Mouse (Mus musculus) liver, adult 2 months (tissue): ENCODE data around the gene Camkmt. TPM values are rescaled to one million over a fixed set of nuclear protein-coding genes. Genes with fewer than 3 reads are reported as not detected.

ENCODE experiments used
- DNase-seq: peaks from one replicate; pipeline ENCODE4 v3.0.0-alpha.2; 2011; ENCODE audit warnings: low read depth, low spot score; ENCODE audit errors: extremely low read depth
- H3K27ac ChIP-seq: fragments of 200-500 bp; replicated peaks from 2 replicates; pipeline ENCODE4 v1.5.1; 2012; ENCODE audit warnings: low read depth, mild to moderate bottlenecking, control low read depth, inconsistent platforms, low read length; ENCODE audit not compliant: insufficient read depth
- H3K27me3 ChIP-seq: fragments of 200-500 bp; 2 replicates; pipeline ENCODE4 v1.6.1; 2012; ENCODE audit warnings: mild to moderate bottlenecking, moderate library complexity, low read length, inconsistent platforms; ENCODE audit not compliant: control insufficient read depth, insufficient read depth
- H3K36me3 ChIP-seq: fragments of 200-500 bp; 2 replicates; pipeline ENCODE4 v1.6.1; 2012; ENCODE audit warnings: low read length, inconsistent platforms; ENCODE audit not compliant: control insufficient read depth, insufficient read depth
- H3K4me1 ChIP-seq: fragments of 200-500 bp; 2 replicates; pipeline ENCODE4 v1.6.1; 2011; ENCODE audit warnings: low read length; ENCODE audit not compliant: control insufficient read depth, insufficient read depth
- H3K4me3 ChIP-seq: fragments of 200-500 bp; 2 replicates; pipeline ENCODE4 v1.5.1; 2011; ENCODE audit warnings: low read depth, mild to moderate bottlenecking, control low read depth, low read length, moderate library complexity; ENCODE audit not compliant: insufficient read depth
- H3K79me2 ChIP-seq: fragments of 200-500 bp; 2 replicates; pipeline ENCODE4 v1.6.1; 2012; ENCODE audit warnings: inconsistent platforms, mild to moderate bottlenecking, low read length, moderate library complexity; ENCODE audit not compliant: control insufficient read depth, insufficient read depth
- H3K9ac ChIP-seq: fragments of 200-500 bp; 2 replicates; pipeline ENCODE4 v1.6.1; 2012; ENCODE audit warnings: low read depth, mild to moderate bottlenecking, control low read depth, inconsistent platforms, low read length
- CTCF ChIP-seq: fragments of 200-500 bp; IDR thresholded peaks from 2 replicates; pipeline ENCODE4 v1.5.1; 2011; ENCODE audit warnings: low read depth, low read length, control low read depth
- POLR2A ChIP-seq: fragments of 200-500 bp; IDR thresholded peaks from 2 replicates; pipeline ENCODE4 v1.6.1; 2011; ENCODE audit warnings: low read length, control low read depth; ENCODE audit not compliant: insufficient read depth; ENCODE audit errors: extremely low read depth
- WGBS: fragments of 180-500 bp; shearing (Covaris S2); methylation state at CpG from one replicate; pipeline ENCODE4 v1.1.7; 2018; 5-methylcytosine and 5-hydroxymethylcytosine counted together
- polyA plus RNA-seq: library from polyadenylated mRNA; depleted of rRNA; stranded (reverse); fragments of >200 nt; gene quantifications from 2 replicates; pipeline ENCODE4 v1.2.3, GENCODE M21; 2012
- total RNA-seq: library from RNA; depleted of rRNA; stranded (reverse); fragments of >200 nt; gene quantifications from 2 replicates; pipeline ENCODE4 v1.2.3, GENCODE M21; 2014

The Camkmt gene
- total and polyA plus RNA-seq, 2 experiments, result 1.7 to 2.0 TPM

DNA sequence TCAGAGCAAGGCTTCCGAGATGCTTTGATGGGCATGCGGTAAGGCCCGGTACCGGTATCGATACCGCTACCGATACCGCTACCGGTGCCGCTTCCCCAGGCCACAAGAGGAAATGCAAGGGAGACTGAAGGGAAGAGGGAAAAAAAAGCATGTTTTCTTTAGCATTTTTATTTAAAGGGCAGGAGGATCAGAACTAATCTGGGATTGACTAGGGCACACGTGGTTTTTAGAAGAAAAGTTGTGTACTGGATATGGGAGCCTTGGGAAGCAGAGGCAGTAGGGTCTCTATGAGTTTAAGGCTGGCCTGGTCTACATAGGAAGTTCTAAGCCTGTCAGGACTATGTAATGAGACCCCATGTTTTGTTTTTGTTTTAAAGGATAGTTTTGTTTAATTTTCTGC lies 167.0 kb downstream of the Camkmt start:
- 0 out of 2 replicates have a peak, but pooled peaks cover 2% of the 10 kb centered on the region for H3K27me3 ChIP-seq
- no peak overlapping the region for H3K9ac ChIP-seq
- DNase-seq, result no peak
- H3K79me2 ChIP-seq, result no peaks in the 10 kb centered on the region
- H3K4me1 ChIP-seq, result no peaks in the 10 kb centered on the region
- no peak for TF ChIP-seq CTCF
- 58% methylated on average over 11 of the region's 11 CpGs for WGBS
- H3K36me3 ChIP-seq, result no peaks in the 10 kb centered on the region
- no peak overlapping the region for H3K27ac ChIP-seq
- no peak overlapping the region for H3K4me3 ChIP-seq

DNA sequence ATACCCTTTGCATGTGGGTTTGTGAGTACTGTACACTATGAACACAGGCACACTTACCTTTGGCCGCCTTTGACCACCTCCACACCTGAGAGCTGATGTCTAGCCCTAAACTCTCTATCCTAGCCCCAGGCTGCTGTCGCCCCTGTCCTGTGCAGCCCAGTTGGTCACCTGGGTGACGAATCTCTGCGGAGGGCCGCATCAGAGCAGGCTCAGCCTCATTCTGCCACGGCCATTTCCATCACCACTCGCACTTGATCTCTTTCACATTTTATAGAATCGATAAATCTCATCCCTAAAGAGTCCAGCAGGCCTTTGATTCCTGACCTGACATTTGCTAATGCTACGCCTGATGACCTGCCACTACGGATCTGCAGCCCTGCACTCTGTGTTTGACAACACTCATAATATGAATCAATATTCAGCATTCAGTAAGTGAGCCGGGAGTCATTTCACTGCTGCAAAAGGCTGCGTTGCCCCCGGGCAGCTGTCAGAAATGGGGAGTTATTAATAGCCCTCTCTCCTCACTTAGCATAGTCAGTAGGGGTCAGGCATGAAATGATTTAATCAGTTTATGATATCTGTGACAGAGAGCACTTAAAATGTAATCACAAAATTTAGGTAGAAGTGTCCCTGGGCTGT lies 168.5 kb downstream of the Camkmt start:
- no peak overlapping the region for H3K9ac ChIP-seq
- H3K4me3 ChIP-seq, result no peak overlapping the region
- no peak for TF ChIP-seq POLR2A
- TF ChIP-seq CTCF, result no peak
- H3K36me3 ChIP-seq, result no peaks in the 10 kb centered on the region
- H3K27me3 ChIP-seq, result 0 out of 2 replicates have a peak, but pooled peaks cover 2% of the 10 kb centered on the region
- no peaks in the 10 kb centered on the region for H3K4me1 ChIP-seq
- H3K27ac ChIP-seq, result no peak overlapping the region
- WGBS, result 90% methylated on average over 13 of the region's 13 CpGs
- H3K79me2 ChIP-seq, result no peaks in the 10 kb centered on the region
- DNase-seq, result no peak

DNA sequence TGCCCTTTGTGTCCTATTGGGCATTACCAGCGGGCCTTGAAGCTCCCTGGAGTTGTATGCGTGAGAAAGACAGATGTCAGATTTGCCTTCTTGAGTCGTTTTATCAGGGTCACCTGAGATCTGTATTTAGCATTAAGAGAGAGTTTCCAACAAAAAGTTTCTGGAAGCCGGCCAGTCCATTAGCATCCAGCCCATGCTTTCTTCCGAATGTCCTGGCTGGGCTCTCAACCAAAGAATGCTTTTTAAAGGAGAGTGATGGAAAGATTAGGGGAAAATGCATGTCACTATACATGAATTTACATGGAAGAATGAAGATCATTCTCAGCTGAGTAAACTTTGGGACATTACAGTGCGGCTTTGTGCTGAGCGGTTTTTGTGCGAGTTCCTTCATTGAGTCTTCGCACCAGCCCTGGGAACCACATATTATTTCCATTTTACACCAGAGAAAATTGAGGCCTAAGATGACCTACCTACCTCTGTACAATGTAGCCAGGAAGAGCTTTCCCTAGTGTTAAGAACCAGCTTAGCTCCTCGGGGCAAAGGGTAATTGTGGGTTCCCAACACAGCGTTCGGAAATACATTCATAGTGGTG lies 176.6 kb downstream of the Camkmt start:
- Histone ChIP-seq H3K27ac (no peak overlapping the region), H3K4me1 (no peaks in the 10 kb centered on the region), H3K4me3 (no peak overlapping the region), H3K36me3 (no peaks in the 10 kb centered on the region), H3K9ac (no peak overlapping the region), H3K27me3 (no peaks in the 10 kb centered on the region), H3K79me2 (no peaks in the 10 kb centered on the region)
- no peak for DNase-seq
- 91% methylated on average over 12 of the region's 12 CpGs for WGBS
- TF ChIP-seq CTCF, result no peak
- no peak for TF ChIP-seq POLR2A

DNA sequence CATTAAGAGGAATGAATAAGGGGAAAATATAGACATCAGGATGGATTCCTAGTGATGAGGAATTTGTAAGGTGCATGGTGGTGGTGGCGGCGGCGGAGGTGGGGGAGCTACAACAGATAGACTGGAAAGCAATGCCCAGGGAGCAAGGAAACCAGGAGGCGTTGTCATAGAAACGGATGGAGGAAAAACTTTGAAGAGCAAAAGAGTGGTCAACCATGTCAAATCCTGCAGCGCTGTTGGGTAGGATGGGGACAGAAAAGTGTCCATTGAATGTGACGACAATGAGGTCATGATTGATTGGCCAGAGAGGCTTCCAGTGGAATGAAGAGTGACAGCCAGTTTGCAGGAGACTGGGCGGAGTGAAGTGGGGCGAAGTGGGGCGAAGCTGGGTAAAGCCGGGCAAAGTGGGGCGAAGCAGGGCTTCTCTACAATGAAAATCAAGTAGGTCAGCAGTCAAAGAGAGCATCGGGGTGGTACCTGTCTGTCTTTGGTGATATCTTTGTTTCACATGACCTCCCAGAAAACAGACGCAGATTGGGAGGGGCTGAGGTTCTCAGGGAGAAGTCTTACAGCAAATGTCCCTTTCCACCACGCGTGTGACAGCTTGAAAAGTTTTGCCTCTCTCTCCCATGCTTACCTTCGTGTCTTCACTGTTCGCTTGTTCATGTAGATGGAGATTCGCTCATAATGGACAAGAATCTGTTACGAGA lies 181.3 kb downstream of the Camkmt start:
- WGBS, result 95% methylated on average over 20 of the region's 20 CpGs
- Histone ChIP-seq H3K27me3 (no peaks in the 10 kb centered on the region), H3K27ac (no peak overlapping the region), H3K4me1 (no peaks in the 10 kb centered on the region), H3K36me3 (no peaks in the 10 kb centered on the region), H3K9ac (no peak overlapping the region), H3K4me3 (no peak overlapping the region), H3K79me2 (no peaks in the 10 kb centered on the region)
- no peak for TF ChIP-seq POLR2A
- no peak for TF ChIP-seq CTCF
- DNase-seq, result no peak

DNA sequence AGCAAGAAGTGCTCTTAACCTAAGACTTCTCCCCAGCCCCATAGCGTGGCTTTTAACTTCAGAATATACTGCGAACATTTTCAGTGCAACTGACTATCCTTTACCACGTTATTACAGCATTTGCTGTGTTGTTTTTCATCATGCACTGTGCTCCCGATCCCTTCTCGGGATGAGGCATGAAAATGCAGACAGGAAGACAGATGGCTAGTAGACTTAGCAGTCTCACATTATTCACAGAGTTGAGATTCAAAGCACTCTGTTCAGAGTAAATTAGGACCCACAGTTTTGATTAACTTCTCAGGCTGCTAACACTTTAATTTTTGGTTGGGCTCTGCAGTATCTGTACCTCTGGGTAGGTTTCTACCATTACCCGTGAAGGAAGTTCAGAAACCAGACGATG lies 189.4 kb downstream of the Camkmt start:
- DNase-seq, result no peak
- Histone ChIP-seq H3K27ac (no peak overlapping the region), H3K4me1 (no peaks in the 10 kb centered on the region), H3K36me3 (no peaks in the 10 kb centered on the region), H3K79me2 (no peaks in the 10 kb centered on the region), H3K4me3 (no peak overlapping the region), H3K27me3 (no peaks in the 10 kb centered on the region), H3K9ac (no peak overlapping the region)
- 88% methylated on average over 7 of the region's 7 CpGs for WGBS
- TF ChIP-seq CTCF (no peak), POLR2A (no peak)

DNA sequence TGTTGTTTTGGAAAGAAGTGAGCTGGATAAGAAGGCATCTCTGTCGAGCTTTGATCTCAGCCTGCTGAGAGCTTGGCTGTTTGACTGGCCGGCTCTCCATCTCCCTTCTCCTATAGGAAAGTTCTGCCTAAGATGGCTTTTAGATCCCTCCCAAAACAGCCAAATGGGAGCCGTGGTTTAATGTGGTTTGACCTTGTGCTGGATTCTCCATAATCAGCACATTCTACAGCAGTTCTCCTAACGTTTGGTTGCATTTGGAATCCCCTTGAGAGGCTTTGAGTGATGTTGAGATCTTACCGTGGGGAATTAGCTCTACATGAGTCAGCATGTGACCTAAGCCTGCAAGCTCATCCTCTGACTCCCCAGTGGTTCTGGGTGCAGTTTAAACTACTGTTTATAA lies 192.1 kb downstream of the Camkmt start:
- Histone ChIP-seq H3K4me1 (no peaks in the 10 kb centered on the region), H3K27me3 (no peaks in the 10 kb centered on the region), H3K79me2 (no peaks in the 10 kb centered on the region), H3K36me3 (no peaks in the 10 kb centered on the region), H3K27ac (no peak overlapping the region), H3K4me3 (no peak overlapping the region), H3K9ac (no peak overlapping the region)
- DNase-seq, result no peak
- WGBS, result 69% methylated on average over 5 of the region's 5 CpGs
- TF ChIP-seq CTCF (no peak), POLR2A (no peak)
